Mouse (Mus musculus) spleen, adult 2 months (tissue): ENCODE data around the gene Zdhhc12.

Experiments
- CTCF ChIP-seq: fragments of 200-500 bp; IDR thresholded peaks from 2 replicates; pipeline ENCODE4 v1.5.1; 2011; ENCODE audit warnings: mild to moderate bottlenecking, inconsistent platforms; ENCODE audit not compliant: insufficient read depth, insufficient read length, insufficient replicate concordance; ENCODE audit errors: extremely low read depth
- POLR2A ChIP-seq: fragments of 200-500 bp; IDR thresholded peaks from 2 replicates; pipeline ENCODE4 v1.6.1; 2011; ENCODE audit warnings: low read depth, low read length, inconsistent platforms

DNA sequence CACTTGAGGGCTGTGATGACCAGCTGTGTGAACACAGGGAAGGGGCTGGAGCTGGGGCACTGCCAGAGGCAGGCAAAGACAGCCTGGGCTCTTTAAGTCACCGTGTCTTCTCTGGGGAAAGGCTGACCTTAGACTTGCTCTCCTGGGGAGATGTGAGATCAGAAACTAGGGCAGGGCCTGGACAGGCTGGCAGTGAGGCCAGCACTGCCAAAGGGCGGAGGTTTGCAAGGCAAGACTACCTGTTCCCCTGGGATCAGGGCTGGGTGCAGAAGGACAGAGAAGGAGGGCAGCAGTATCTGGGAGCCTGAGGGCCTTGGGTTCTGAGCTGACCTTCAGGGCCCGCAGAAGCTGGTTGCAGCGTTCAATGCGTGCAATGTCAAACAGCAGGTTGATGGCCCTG, 14.2 kb upstream of the Zdhhc12 start:
- TF ChIP-seq POLR2A = no peak
- no peak for TF ChIP-seq CTCF
